Mouse (Mus musculus) layer of hippocampus, adult 11-12 months (tissue): ENCODE measurements around the gene Il21.

Source experiments
- DNase-seq: peaks from one replicate; pipeline ENCODE4 v3.0.0; 2022; ENCODE audit warnings: low spot score

Gene Il21

DNA sequence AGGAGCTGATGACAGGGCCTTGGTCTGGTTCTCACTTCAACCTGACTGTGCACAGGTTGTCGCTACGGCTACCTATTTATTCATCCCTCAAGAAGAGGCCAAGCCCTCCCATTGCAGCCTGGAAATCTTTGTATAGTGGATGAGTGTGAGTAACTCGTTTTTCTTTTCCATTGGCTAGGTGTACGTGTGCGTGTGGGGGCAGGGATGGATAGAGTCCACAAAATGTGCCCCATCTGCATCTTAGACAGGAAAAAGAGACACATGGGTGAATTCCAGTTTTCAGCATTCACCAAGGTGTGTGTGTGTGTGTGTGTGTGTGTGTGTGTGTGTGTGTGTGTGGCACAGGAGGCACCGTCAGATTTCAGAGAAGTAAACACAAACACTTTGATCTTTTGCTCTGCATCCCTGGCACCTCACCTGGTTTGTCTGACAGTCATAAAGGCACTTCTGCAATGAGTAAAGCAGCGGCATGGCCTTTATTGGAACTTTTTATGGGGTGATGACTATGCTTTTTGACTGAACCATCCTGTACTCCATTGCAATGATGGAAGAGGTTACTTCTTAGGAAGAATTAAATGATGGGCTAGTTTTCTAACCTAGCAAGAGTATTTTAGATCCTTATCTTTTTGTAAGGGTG lies at the start of gene Il21:
Gene Il21 (minus strand): TSS at position 51 of the 637 bp plus-strand sequence.
- DNase-seq, result no peak

DNA sequence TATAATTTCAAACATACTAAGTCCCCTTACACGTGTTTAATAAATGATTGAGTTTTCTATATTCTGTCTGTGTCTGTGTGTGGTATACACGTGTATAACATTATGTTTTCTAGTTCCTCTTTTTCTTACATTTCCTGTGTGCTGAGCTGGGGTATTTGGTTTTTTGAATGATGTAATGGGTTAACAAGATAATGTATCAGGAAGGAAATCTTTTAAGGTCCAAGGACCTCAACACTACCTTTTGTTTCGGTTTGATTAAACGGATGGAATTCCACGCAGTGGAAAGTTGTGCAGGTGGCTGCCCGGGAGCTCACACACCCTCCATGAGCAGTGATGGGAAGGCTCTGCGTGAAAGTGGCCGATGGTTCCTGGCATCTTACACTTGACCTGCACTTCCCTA lies 48.4 kb upstream of the Il21 start:
- DNase-seq, result no peak

DNA sequence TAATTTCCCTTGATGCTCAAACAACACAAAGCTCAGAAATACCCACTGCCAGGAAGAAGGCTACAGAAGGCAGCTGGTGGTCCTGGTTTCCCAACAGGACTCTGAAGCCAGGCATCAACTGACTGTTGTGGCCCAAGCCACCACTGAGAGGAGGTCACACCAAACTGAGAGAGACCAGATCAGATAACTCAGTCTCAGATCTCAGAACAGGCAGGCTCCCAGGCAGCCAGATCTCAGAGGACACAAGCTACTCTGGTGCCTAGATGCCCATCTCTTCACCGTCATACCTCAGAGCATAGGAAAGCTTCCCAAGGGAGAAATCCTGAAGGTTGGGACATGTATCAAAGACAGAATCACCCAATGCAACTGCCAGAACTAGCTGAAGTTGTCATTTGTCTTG lies 47.8 kb upstream of the Il21 start:
- DNase-seq, result no peak

DNA sequence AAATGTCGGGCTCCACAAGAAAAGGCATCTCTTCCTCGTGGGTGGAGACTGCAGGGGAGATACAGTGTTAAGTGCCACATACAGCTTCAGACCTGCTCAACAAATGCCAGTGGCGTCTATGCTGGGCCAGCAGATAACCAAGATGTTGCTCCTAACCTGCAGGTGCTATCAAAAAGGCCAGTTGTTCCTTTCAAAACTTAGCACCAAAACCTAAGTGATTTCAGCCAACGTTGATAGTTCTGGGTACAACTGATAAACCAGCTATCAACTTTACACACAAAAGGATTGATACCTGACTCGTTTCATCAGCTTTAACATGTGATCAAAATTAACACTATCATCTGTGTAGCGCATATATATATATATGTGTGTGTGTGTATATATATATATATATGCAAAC lies 42.2 kb upstream of the Il21 start:
- no peak for DNase-seq

DNA sequence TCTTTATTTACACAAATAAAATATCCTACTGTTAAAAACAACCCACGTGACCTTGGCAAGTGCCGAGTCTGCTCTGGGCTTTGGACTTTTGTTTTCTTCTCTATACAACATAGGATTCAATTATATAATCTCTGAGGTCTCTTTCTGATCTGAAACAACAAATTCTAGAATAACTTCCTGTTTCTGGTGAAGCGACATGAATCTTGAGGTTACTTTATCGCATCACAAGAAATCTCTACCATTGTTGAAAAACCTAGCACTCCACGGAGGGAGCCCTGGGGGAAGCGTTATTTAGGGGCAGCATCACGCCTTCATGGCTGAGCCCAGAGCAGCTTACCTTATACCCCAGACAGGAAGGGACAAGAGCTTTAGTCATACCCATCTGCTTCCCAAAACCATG lies 40.7 kb upstream of the Il21 start:
- DNase-seq, result no peak

DNA sequence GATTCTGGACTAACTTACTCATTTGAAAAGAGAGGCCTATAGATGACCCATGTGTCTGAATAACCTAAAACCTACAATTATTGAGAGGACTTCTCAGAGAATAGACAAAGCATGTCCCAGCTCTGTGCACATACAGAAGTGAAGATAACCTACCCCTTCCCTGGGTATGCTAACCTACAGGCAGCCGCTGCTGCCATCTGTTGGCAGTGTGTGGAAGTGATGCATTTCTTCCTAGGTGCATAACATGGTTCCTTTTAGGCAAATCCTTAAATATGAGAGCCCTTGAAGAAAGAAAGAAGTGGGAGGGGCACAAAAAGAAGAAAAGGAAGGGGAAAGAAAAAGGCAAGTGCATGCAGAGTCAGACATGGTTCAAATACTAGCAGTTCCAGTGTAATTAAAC lies 38.8 kb upstream of the Il21 start:
- DNase-seq, result peak; percentile 73

DNA sequence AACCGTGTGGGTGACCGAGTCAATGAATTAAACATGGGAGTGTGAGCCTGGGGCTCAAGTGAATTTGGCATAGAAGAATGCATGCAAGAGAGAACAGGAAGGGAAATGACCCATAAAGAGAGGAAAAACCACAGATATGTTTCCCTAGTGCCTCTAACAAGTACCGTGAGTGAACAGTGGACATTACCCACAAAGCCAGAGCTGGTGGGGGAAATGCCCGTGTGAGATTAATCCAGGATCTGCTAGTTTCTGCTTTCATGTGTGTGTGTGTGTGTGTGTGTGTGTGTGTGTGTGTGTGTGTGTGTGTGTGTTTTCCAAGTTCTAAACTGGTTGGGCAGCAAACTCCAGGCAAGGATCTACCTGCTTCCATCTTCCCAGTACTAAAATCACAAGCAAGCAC lies 37.5 kb upstream of the Il21 start:
- DNase-seq, result no peak

DNA sequence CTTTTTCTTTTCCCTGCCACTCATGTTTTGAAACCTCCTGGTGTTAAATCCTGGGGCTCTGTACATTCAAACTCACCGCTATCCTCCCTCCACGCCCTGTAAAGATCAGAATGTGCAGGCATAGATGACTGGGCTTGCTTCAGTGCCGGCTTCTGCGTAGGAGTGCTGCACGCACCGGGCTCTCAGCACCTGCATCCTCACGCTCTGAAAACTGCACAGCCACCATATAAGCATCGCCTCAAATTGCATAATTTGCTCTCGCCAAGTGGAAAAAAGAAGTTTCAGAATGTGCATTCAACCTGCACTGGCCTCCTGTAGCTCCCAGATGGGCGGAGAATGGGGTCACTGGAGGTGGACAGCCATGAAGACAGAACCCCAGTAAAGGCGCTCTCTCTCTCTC lies 35.9 kb upstream of the Il21 start:
- DNase-seq, result no peak

DNA sequence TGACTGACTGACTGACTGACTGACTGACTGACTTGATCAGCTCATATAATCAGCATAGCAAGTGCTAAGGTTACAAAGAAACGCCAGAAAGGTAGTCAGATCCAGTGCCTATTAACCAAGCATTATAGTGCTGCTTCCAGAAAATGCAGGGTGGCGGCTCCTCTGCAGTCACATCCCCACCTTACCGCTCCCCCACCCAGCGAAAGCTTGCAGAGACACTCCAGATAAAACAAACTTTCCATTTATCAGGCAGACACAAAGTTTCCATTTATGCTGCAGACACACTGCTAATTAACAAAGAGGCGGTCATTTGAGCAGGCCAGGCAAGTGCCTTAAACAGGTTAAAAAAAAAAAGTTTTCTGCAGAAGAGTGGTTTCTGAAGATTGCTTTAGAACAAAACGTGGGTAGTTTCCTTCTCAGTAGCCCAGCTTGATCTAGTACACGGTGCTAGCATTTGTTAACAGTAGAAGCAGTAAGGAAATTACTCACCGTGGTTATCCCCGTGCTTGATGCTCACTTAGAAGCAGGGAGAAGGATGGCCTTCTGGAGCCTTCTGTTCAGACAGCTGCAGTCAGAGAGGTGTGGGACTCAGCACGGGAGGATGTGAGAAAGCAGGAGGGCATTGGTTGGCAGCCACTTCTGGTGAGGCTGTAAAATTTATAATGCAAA lies 27.0 kb upstream of the Il21 start:
- peak; percentile 59 for DNase-seq

DNA sequence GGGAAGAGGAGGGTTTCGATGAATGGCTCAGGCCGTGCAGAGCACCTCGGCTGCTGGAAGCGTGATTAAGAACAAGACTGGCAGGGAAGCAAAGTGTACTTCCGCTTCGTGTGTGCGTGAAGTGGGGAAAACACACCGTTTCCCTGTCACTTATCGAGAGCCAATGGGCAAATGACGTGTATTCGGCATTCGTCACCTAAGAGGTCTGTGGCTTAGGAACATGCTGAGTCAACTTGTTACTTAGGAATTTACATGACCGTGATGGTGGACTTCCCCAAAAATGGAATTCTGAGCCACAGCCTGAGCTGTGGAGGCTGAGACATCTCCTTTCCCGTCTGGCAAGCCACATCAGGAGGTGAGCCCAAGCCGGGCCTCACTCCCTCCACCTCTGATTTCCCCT lies 25.3 kb upstream of the Il21 start:
- no peak for DNase-seq

DNA sequence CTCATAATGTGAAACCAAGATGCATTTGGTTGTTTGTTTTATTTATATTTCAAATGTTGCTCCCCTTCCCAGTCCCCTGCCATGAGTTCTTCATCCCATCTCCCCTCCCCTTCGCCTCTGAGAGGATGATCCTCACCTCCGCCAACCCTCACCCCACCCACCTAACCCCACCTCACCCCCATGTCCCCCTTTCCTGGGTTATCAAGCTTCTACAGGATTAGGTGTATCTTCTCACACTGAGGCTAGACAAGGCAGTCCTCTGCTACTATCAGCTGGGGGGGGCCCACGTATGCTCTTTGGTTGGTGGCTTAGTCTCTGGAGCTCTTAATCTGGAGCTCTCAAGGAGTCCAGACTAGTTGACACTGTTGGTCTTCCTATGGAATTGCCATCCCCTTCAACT lies 18.5 kb upstream of the Il21 start:
- DNase-seq, result no peak

DNA sequence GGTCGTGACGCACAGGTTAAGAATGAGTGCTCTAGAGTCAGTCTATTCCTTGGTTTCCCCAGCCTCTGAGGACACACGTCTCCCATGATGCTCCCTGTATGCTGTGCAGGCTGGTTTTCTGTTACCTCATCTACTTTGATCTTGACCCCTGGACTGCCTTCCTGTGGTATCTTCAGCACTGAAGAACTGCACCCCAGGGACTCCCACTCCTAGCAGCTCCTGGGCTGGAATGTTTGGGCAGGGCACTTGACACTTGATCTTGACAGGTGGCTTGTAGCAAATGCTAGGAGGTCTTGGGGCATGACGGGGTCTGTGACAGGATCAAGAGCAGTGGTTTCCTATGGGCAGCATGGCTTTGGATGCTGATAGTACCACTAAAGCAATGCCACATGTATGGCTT lies 2.6 kb upstream of the Il21 start:
- DNase-seq, result no peak

DNA sequence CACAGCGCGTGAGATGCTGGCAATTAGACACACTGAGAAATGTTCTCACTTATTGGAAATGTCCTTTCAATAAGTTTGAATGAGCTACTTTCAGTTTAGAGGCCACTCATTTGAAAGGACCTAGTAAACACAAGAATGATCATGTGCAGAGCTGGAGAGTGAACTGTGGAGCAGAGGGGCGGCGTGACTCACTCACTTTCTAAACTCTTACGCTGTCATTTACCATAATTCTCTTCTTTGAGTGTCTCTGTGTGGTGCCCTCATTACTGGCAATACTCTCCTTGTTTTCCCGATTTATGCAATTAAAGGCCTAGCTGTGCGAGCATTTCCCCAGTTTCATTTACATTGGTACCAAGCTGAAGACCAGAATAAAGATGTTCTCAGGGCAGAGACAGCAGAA lies 1.3 kb downstream of the Il21 start:
- no peak for DNase-seq

DNA sequence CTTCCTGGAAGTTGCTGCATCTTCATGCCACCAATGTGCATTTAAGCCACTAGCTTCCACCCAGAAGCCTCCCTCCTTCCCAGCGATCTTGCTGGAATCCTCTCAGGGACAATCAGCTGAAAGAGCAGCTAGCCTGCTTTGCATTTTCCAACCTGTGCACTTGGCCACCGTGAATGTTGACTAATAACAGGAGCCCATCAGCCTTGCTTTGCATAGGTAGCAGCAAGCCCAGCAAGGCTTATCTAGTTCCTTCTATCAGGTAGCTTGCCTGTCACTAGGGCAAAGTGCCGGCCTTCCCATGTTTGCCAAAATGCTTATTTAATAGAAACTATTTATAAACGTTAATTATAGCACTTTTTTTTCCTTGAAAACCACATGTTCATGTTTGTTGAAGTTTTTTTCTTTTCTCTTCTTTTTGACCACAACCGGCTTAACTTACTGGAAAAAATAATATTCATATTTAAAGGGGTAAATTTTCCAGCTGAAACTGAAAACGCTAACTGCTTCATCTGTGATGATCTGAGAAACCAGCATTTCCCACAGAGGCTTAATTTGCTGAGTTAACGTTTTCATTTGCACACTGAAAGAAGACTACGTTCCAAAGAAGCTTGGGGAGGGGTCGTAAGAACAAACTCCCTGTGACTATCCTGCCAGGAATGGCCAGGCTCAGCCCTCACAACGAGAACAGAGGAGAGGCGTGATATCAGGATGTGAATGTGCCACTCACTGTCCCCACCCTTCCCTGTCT lies 3.2 kb downstream of the Il21 start:
- DNase-seq, result no peak

DNA sequence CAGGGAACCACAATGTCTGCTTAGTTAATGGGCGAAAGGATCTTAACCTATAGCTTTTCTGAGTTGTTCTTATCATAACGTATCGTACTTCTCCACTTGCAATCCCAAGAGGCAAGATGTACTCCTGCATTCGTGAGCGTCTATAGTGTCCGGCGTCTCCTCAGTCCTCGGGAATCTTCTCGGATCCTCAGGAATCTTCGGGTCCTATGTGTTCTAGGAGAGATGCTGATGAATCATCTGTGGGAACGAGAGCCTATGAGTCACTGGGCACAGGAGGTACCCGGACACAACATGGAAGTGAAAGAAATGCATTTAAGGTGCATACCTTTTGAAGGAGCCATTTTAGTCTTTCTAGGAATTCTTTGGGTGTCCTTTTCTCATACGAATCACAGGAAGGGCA lies 7.3 kb downstream of the Il21 start:
- DNase-seq, result no peak

DNA sequence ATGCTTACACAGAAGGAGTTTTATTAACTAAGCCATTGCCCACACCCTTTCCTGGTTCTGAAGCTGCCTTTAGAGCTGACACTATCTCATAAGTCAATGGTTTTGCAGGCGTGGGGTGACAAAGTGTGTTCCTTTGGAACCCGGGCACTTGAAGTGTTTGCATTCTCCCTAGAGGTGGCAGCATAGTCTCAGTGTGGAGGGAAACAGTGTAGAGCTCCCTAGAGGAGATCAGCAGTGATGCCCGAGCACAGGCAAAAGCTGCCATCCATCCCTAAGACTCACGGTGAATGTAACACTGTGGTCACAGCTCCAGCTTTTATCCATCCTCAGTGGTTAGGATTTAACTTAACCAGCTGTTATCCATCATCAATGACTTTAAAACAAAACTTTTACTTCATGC lies 13.4 kb downstream of the Il21 start:
- peak; percentile 59 for DNase-seq

DNA sequence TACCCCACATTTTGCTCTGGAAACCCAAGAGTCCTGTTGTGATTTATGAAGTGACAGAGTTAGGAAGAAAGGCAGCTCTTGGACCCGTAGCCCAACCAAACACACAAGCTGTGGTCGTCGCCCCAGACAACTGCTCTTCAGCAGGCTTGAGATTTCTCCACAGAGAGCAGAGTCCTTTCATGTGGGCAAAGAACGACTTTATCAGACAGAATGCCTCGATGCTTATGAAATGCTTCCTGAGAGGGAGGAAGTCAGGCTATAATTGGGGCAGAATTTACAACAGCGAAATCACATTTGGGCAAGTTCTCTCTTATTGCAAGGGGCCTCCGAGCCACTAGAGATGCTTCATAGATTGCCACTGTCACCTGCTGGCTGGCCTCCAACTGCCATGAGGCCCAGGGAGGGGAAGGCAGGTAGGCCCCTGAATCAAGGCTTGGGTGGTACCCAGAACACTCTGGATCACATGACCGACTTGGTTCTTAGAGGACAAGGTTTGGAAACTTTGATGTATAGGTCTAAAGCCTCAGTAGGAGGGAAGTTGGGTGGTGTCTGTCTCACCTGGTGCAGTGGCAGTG lies 27.1 kb downstream of the Il21 start:
- no peak for DNase-seq

DNA sequence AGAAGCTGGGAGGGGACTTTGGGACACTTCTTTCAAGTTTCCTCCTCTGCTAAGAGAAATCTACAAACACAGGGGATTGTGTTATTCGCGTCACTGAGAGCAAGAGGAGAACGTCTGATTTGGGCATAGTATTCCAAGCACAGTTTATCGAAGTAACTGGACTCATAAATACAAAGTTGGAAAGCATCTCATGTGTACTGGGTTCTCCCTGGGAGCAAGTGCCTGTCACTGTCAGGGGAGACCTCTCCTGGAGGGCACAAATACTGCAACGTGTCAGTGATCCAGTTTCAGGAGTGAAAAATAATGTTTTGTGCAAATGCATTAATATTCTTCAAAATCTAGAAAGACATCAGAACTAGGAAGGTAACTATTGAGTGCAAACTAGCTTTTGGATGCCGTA lies 27.9 kb downstream of the Il21 start:
- peak; percentile 23 for DNase-seq

DNA sequence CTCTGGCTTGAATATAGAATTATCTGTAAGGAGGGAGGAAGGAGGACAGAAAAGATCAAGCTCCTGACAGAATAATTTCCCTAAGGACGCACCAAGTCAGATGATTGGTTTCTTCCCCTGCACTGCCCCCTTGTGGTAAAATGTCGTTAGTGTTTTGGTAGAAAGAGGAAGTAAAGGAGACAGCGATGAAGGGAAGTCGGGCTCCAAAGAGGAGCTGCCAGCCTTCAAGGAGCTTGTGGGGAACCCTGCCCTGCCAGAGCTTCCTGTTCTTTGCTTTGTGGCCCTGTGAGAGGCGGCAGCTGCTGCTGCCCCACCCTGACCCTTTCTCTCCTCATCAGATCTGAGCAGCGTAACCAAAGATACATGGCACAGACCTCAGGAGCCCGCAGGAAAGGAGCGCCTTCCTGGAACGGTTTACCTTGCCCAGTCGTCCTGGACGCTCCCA lies 28.4 kb downstream of the Il21 start:
- peak; percentile 87 for DNase-seq

DNA sequence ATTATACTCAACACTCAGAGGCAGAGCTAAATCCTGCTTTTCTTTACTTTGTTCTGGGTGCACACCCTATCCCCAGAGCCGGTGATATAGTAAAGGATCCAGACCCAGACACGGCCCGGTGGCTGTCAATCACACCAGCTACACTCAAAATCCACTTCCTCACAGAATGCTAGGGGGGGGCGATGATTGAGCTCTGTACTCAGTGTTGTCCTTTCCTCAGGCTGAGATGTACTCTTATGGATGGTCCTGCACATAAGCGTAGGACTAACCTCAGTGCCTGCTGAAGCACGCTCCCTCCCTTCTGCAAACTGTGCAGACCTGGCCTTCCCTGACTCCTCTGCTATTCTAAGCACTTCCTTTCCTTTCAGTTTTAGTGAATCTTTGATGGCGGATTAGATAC lies 29.6 kb downstream of the Il21 start:
- DNase-seq, result no peak

DNA sequence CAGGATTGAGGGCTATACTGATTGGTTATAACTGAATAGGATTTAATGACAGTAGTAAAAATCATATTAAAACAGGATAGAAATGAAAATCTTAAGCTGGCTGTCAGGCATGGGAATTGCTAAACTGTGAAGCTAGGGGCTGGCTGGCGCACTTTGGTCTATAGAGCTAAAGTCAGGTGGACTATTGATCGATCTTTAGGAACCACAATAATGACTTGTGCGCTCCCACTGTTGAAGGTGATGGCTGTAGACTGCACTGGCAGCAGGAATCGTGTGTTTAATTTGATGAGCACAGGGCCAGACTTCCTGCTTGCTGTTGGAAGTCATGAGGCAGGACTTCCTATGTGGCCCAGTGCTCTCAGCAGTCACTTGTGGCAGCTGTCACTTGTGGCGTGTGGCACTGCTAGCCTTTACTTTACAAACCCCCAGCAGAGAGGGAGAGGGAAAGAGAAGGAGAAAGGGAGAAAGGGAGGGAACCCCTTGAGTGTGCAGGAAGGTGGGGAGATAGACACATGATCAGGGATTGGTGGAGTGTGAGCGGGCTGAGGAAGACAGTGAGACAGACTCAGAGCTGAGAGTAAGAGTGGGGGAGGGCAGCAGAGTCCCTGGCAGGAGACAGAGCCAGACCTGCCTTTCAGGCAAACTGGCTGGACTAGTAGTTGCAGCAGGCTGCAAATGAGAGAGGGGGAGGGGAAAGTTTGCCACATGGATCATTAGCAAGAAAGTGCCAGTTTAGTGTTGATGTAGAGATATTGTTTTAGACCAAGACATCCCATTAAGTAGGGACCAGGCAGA lies 31.1 kb downstream of the Il21 start:
- DNase-seq, result no peak

DNA sequence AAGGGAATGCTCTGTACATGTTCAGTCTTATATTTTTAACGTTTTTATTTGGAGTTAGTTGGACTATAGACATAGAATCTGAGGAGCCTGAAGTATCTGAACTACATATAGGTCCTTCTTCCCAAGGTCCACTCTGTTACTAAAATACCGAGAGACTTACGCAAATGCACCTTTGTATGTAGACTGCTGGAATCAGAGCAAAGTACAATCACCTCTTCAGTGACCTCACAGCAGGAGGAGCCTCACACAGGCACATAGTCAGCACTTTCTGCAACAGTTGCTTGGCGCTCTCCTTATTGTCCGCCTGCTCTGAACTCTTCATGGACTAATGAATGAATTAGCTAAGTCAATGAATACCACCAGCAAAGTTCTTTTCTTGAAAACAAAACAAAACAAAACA lies 34.1 kb downstream of the Il21 start:
- no peak for DNase-seq
